Comparison of ENCODE assay signal across 14 mouse cellular contexts in the genomic region with DNA sequence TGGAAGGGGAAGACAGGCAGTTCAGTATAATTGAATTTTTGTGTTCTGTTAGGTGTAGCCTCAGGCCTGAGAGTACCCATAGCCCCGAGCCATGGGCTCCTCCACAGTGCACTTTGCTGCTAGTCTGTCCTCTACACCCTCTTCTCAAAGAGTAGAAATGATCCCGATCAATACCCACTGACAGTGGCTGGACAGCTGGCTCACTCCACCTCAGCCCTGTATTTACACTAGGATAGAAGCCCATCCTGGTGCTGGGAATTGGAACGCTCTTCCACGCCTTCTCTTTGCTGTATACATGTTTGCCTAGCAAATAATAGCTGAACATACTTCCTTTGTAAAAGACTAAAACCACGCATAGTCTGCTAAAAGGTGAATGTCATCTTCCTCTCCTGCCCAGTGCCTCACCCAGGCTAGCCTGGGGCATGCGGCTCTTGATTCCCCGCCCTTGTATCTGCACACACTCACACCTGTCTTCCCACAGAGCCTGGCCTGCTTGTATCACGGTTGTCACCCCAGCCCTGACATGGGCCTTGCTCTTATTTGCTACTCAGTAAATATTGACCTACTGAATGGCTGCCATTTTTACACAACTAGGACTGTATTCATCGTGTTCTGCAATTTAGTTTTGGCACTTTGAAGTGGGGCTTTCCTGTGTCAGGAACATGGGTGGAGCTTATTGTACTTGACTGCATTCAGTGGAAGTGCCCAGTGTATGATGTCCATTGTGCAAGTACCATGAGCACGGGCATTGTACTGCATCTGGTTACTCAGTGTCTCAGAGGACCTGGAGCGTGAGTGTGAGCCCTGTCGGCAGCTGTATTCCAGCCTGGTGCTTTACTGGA.
DNase-seq lines count a peak whose midpoint lies in the region; ATAC-seq and TF ChIP-seq lines count a peak whose summit lies in the region.
"Had no signal": no experiment of that assay in that cellular context is flagged by ENCODE, and none has a peak within 500 bp of the region (broad histone marks: within the 10 kb centered on the region; RNA-seq: fewer than 3 reads in every experiment).

No protein-coding gene starts in this region.

- no peaks in the 10 kb centered on the region for H3K36me3 ChIP-seq in heart, embryonic 13.5 days
- no peaks in the 10 kb centered on the region for H3K36me3 ChIP-seq in stomach, embryonic 16.5 days (ENCODE audit: control insufficient read depth, insufficient read depth, low read length)

- no peak for TF ChIP-seq POLR2A in lung, adult 2 months (IDR thresholded peaks at IDR 0.05; ENCODE audit: borderline replicate concordance, extremely low read depth, low read depth, low read length)

- intact Hi-C loops in heart, postnatal 14 days (cut with DNase I), result loop anchor here (2.0 kb wide), 1 partner anchor 23 kb away; no protein-coding TSS in a partner anchor

- H3K27me3 ChIP-seq in heart, embryonic 13.5 days (replicated peaks), result no peaks in the 10 kb centered on the region
- no peaks in the 10 kb centered on the region for H3K27me3 ChIP-seq in stomach, embryonic 16.5 days (ENCODE audit: control insufficient read depth, insufficient read depth, low read length)

- DNase-seq in heart, postnatal 14 days, result no peak
- peak; percentile 18 for DNase-seq in thymus, postnatal 0 days (ENCODE audit: low spot score)
- DNase-seq in thymus, postnatal 36 days, result no peak
- DNase-seq in lung, adult 2 months, result peak; percentile 31
- no peak for DNase-seq in left cerebral cortex, adult 18-20 months (ENCODE audit: low spot score in 2 of 2)
- DNase-seq in embryo, embryonic 10.5 days (ENCODE audit: low spot score), result no peak
- DNase-seq: cerebellum, adult 9-11 months; gastrocnemius, postnatal 14 days; right cerebral cortex, postnatal 4 days had no signal

- no peak overlapping the region for H3K4me2 ChIP-seq in heart, embryonic 13.5 days
- no peak overlapping the region for H3K4me2 ChIP-seq in stomach, embryonic 16.5 days (ENCODE audit: low read depth, low read length)

- TF ChIP-seq CTCF in lung, adult 2 months (IDR thresholded peaks at IDR 0.05; ENCODE audit: insufficient read depth, low read length), result no peak

- peak overlapping the region; percentile 76 for H3K27ac ChIP-seq in heart, embryonic 13.5 days (replicated peaks)
- peak overlapping the region; percentile 87 for H3K27ac ChIP-seq in stomach, embryonic 16.5 days (ENCODE audit: low read length)
- H3K27ac ChIP-seq: macrophage had no signal

- H3K4me1 ChIP-seq in heart, embryonic 13.5 days, result peaks cover 57% of the 10 kb centered on the region
- H3K4me1 ChIP-seq in lung, adult 2 months (ENCODE audit: control insufficient read depth, insufficient read depth, low read length), result peaks cover 16% of the 10 kb centered on the region
- H3K4me1 ChIP-seq in stomach, embryonic 16.5 days (ENCODE audit: control insufficient read depth, insufficient read depth, low read length), result peaks cover 39% of the 10 kb centered on the region

- peak overlapping the region; percentile 34 for H3K9ac ChIP-seq in heart, embryonic 13.5 days
- H3K9ac ChIP-seq in stomach, embryonic 16.5 days (ENCODE audit: low read length), result no peak overlapping the region

- no peaks in the 10 kb centered on the region for H3K9me3 ChIP-seq in heart, embryonic 13.5 days
- no peaks in the 10 kb centered on the region for H3K9me3 ChIP-seq in stomach, embryonic 16.5 days (replicated peaks; ENCODE audit: control insufficient read depth, low read length)

- H3K4me3 ChIP-seq in heart, embryonic 13.5 days, result no peak overlapping the region
- no peak overlapping the region for H3K4me3 ChIP-seq in lung, adult 2 months (replicated peaks; ENCODE audit: extremely low read depth, low read depth, low read length)
- H3K4me3 ChIP-seq in stomach, embryonic 16.5 days (replicated peaks; ENCODE audit: low read length), result no peak overlapping the region
- H3K4me3 ChIP-seq: myocyte had no signal

- ATAC-seq in heart, embryonic 13.5 days (ENCODE audit: extremely low read depth, insufficient number of reproducible peaks, low FRiP score, low TSS enrichment), result no peak
- ATAC-seq in stomach, embryonic 16.5 days (ENCODE audit: insufficient read depth, low FRiP score), result peak; percentile 58; the same call in 1 of the 2 replicates
- ATAC-seq: forebrain, embryonic 16.5 days had no signal

- WGBS in heart, embryonic 13.5 days, result 76% methylated on average over 12 of the region's 12 CpGs
- 58% methylated on average over 12 of the region's 12 CpGs for WGBS in lung, adult 2 months
- WGBS in stomach, embryonic 16.5 days, result 46% methylated on average over 12 of the region's 12 CpGs

Comparison
In these comparisons a context has a peak if more than half of its experiments do, and no peak if none do; other contexts are left out.
1. DNase-seq: peak in thymus, postnatal 0 days (single experiment) and lung, adult 2 months (single experiment); none in heart, postnatal 14 days (0 of 2), thymus, postnatal 36 days (0 of 2), left cerebral cortex, adult 18-20 months (0 of 2) and embryo, embryonic 10.5 days (single experiment).